Mouse (Mus musculus): ENCODE measurements around the gene Uba5.

Uba5 gene

DNA sequence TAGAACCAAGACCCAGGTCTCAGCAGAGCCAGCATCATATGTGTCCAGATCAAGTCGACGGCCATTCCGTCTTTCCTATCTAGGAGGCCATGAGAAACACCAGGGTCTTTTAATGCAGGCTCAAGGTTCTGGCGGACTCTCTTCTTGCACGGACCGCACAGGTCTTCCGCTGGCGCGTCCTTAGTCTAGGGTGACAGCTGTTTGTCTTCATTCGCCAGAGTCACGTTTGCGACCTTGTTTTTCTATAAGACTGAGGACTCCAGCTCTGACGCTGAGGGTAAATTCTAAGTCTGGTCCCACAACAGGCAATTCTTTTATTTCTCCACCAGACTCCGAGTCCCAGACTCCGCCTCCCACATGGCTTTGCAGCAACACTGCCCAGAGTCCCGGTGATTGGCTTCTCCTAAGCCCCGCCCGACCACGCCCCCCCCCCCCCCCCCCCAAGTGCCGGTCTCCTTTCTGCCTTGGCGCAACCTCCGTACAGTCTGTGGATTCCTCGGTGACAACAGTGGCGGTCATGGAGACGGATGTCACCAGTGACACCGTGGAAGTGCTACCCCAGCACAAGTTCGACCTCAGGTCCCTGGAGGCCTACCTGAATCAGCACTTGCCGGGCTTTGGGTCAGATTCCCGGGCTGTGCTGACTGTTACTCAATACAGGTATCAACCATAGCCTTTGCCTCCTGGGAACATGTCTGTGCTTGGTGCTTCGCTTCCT, 469 bp upstream of the Uba5 start, which contains the start of gene Acad11:
Acad11 (plus strand) TSS at position 134 of the 718 bp plus-strand sequence.
- DNase-seq (ENCODE audit: extremely low spot score): peak; percentile 89

DNA sequence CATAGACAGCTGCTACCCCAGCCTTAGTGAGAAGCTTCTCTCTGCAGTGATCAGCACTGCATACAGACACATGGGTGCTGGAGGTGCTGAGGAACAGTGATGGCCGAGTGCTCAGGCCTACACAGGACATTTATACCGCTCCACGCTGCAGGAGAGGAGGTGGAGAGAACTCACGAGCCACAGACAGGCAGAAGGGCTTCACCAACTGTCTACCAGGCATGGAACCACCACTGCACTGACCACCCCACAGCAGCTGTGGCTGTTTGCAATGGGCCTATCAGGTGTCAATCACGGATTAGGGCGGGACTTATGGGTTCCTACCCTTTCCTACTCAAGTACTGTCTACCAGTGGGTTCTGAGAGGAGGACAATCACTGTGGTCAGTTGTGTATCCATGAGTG, 11.9 kb downstream of the Uba5 start:
- DNase-seq (ENCODE audit: extremely low spot score): no peak

DNA sequence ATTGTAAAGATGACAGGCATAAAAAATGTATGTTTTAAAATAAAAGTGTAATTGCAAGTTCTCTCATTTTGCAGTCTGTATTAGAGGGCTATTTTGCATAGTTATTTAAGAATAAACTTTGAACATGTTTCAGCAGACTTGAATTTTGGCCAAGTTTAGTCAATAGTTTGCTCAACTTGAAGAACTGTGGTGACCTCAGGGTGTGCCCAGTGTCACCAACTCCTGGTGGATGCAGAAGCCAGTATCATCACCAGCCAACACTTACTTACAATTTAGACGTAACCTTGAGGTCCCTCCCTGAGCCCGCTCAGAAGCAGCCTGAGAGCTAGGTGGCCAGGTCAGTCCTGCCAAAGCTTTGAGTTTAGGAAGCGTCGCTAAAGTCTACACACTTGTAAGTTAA, 19.3 kb downstream of the Uba5 start:
- DNase-seq (ENCODE audit: extremely low spot score): no peak

DNA sequence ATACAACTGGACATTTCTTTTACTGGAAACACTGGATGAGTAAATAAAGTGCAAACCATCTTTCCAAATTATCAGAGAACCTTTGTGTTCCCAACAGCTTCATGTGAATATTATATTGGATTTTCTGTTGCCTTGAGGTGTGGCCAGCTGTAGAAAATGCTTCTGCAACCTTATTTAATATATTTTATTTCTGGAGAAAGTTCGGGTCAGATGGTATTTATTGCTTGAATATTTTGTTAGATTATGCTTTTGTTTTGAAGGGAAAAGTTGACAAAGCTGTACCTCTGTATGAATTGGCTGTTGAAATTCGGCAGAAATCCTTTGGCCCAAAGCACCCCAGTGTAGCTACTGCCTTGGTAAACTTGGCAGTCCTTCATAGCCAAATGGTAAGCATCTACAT, 22.6 kb downstream of the Uba5 start, which contains the start of gene Gm28305:
Gm28305 (plus strand) TSS at position 301 of the 400 bp plus-strand sequence.
- DNase-seq (ENCODE audit: extremely low spot score): no peak

DNA sequence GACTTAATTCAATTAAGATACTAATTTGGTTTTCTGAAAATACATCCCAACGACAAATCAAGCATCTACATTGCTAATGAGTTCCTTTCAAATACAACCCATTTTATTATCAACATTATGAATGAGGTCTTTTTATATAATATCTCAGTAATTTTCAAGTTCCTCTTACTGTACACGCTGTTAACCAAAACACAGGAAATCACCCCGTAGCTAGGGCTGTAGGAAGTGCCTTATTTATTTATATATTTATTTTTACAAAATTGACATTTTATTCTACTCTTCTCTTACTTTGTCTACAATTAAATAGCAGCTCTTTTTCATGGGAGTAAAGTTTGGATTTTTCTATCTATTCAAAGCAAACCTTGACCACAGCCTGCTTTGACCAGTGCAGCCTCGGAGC, 23.2 kb downstream of the Uba5 start:
- no peak for DNase-seq (ENCODE audit: extremely low spot score)

DNA sequence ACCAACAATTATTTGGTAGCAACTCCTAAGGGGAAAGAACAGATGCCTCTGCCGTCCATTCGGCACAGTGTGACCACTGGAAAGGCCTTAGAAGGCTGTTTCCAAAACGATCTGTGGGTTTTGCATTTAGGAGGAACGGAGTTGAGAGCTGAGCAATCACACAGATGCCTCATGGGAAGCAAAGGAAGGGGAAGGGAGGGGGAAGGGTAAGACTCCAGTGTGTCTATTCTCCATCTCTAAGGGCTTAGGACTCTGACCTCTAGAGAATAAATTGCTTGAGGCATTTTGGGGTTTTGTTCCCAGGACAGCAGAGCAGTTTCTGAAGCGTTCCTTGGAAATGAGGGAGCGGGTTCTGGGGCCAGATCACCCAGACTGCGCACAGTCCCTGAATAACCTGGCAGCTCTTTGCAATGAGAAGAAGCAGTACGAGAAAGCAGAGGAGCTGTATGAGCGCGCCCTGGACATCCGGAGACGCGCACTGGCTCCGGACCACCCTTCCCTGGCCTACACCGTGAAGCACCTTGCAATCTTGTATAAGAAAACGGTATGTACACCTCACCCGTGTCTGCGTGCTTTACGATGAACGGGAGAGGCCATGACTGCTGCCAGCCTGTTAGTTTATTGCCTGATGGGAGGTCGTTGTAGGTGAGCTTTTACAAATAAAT, 23.8 kb downstream of the Uba5 start:
- no peak for DNase-seq (ENCODE audit: extremely low spot score)

DNA sequence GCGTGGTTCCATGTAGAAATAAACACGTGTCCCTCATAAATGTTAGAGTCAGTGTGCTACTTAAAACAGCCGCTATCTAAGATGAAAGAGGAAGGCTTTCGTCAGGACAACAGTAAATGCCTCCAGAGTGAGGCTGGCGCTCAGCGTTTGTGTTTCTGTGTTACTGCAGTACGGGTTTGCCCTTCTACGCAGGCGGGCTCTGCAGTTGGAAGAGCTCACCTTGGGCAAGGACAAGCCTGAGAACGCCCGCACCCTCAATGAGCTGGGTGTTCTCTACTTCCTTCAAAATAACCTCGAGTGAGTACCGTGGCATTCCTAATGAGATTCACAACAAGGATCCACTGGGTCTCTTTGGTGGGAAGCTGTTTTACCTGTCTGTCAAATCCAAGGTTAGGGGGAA, 24.7 kb downstream of the Uba5 start:
- DNase-seq (ENCODE audit: extremely low spot score): no peak

DNA sequence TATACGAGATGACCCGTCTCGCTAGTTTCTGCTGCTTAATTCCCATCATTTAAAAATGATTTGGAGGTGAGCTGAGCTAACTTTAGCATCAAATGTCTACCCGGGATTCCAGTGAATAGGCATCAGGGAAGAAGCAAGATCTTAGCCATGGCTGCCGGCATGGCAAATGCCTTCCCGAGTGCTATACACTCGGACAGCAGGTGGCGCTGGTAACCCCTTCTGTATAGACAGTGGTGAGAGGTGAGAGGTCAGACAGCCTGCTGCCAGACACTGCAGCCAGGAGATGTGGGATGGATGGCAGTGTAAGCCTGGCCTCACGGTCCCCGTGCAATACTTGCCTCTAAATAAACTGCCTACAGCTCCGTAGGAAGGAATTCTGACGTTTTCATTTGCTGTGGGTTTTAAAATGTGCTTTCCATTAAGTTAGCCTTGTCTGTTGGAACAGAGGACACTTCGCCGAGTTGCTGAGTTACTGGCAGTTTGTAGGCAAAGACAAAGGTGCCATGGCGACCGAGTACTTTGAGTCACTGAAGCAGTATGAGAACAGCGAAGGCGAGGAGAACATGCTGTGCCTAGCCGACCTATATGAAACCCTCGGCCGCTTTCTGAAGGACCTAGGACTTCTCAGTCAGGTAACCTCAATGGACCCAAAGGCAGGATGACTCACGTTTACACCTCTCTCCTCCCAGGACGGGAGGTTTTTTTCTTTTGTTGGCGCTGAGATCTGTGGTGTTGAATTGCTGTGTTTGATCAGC, 27.5 kb downstream of the Uba5 start:
- DNase-seq (ENCODE audit: extremely low spot score): peak; percentile 82

DNA sequence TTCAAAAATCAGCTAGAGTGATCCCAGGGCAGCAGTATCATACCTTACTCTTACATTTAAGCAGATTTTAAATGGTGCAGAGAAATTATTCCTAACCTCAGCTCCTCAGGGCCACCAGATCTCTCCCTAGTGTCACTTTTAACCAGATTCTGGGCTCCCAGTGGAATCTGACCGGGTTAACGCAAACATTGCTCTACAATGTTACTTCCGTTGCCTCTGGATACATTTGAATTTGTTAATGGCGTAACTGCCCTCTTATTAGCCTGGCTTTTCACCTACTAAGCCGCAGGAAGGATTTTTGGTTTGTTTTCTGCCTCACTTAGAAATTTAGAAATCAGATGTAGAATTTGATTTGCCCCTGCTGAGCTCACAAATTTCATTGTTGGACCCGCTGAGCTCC, 28.2 kb downstream of the Uba5 start:
- no peak for DNase-seq (ENCODE audit: extremely low spot score)

DNA sequence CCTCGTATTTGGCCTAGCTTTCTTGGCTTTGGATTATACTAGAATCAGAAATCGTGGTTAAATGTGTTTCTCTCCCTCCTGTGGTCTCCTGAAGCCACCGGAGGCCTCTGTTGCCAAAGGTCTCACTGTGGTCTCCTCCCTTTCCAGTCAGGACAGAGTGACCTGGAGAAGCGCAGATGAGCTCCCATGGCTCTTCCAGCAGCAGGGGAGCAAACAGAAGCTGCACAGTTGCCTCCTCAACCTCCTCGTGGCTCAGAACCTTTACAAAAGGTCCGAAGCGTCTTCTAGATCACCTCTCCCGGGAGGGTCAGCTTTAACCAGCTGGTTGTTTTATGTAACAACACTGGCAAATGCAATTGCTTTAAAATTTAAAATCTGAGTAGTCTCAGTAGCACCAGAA, 28.7 kb downstream of the Uba5 start:
- no peak for DNase-seq (ENCODE audit: extremely low spot score)

DNA sequence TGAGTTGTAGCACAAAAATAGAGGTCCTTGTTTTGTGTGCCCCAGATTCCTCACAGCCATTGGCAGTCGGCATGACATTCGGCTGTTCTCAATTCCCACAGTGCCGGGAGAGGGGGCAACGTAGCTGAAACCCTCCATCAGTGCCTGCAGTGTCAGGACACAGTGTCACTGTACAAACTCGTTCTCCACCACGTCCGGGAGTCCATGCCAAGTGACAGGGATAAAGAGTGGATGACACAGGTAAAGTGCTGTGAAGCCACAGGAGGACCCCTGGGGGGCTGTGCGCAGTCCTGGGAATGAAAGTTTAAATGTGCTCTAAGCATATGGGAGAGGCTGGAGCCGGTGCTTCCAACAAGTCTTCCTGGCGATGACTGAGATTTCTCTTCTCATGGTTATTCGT, 33.1 kb downstream of the Uba5 start:
- DNase-seq (ENCODE audit: extremely low spot score): no peak

DNA sequence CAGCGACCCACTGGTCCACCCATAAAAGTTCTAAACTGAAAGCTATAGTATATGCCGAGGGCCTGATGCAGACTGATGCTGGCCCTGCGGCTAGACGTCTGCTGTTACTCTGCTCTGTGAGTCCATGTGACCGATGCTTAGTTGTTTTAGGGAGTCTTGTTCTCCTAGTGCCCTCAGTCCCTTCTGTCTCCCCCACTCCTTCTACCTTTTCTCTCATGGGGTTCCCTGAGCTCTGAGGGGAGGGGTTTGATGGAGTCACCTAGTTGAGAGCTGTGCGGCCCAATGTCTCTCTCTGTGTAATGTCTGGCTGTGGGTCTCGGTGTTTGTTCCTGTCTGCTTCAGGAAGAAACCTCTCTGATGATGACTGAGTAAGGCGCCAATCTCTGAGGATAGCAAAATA, 35.7 kb downstream of the Uba5 start:
- DNase-seq (ENCODE audit: extremely low spot score): no peak

DNA sequence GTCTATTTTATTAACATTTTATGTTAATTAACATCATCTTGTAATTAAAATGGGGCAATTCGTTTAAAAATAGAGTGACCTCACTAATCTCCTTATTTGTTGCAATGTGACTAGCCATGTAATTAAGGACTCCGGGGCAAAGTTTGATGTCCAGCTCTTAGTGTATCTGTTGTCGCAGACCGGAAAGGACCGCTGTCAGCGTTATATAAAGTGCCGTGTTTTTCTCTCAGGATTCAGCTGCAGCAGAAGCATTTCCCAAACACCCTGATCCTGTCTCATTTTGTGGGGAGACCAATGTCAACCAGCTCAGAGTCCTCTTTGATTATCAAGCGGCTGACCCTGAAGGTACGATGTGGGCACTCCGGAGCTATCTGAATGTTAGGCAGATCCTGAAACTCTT, 41.9 kb downstream of the Uba5 start:
- DNase-seq (ENCODE audit: extremely low spot score): no peak

DNA sequence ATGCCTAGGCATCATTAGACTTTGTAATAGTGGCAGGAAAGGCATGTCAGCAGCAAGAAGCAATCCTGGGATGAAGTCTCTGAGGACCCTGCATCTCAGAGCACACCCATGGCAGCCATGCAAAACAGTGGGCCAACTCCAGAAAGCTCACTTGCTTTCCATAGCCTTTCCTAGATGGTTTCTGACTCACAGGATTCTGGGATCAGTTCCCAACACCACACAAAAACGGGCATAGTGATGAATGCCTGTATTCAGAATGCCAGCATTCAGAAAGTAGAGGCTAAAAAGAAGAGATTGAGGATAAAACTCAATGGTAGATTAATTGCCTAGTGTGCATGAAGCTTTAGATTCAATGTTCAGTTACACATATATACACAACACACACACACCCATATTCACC, 48.4 kb downstream of the Uba5 start:
- no peak for DNase-seq (ENCODE audit: extremely low spot score)

DNA sequence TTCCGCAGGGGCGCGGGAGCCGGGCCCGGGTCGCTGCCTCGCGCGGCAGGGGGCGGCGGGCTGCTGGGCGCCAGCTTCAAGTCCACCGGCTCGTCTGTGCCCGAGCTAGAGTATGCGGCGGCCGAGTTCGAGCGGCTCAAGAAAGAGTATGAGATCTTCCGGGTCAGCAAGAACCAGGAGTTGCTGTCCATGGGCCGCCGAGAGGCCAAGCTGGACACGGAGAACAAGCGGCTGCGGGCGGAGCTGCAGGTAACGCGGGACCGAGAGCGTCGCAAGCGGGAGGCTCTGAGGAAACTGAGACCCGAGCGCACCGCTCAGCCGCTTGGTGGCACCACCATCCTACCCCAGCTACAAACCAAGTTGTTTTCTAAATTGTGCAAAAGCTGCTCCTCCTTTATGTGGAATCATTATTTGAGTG, 60.0 kb downstream of the Uba5 start:
- peak; percentile 77 for DNase-seq (ENCODE audit: extremely low spot score)

DNA sequence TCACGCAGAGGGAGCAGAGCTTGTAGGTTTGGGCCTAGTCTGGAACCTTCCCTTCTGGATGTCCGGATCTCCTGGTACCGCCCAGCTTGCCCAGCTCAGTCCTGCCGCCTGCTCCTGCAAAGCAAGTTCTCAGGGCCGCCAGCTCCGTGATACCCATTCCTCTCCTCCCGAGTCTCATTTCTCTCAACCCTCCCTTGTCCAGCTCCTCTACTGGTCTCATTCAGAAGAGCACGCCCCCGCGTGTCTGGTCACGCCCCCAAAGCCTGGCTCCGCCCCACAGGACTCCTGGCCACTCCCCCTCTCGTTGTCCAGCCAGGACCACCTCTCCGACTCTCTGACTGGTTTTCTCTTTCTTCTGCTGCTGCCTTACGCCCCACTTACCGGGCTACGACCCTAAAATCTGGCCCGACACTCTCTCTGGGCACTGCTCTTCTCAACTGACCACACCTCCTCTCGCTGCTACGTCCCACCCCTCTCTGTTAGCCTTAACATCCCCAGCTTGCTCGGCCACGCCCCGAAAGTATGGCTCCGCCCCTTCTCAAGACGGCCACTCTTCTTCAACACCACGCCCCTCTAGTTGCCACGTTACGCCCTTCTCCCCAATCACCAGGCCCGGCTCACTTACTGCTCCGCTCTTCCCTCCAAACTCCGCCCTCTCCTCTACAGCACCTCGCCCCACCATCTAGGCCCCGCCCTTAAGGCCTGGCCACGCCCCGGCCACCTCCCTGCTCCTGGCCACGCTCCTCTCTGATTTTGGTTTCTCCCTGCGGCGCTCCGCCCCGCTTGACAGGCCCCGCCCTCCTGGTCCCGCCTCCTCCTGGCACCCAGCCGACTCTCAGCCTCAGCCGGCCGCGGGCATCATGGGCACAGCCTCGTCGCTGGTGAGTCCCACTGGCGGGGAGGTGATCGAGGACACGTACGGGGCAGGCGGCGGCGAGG, 60.7 kb downstream of the Uba5 start, which contains the start of gene Nphp3:
Nphp3 (plus strand) TSS at position 624 of the 939 bp plus-strand sequence.
- peak; percentile 100 for DNase-seq (ENCODE audit: extremely low spot score)

DNA sequence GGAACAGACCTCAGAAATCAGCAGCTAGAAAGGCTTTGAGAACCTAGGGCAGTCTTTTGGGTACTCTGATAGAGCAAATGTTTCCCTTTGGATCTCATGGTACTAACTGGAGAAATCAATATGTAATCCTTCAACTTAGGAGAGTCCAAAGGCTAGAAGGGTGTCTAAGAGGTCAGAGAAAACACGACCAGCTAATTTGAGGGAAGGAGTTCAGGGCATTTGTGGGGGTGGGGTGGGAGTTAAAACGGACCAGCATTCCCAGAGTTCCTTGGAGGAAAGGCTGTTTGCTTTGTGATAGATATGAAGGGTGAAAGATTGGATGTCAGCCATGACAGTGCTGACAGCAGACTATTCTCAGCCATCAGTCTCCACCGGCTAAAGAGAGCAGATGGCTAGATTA, 62.3 kb downstream of the Uba5 start:
- DNase-seq (ENCODE audit: extremely low spot score): no peak
